Mouse (Mus musculus): ENCODE data around the gene Fam169b. TPM values are rescaled to one million over a fixed set of nuclear protein-coding genes. Genes with fewer than 3 reads are reported as not detected.

Gene Fam169b
- 7.9 and 11.3 TPM in 2 replicates for polyA plus RNA-seq (2012; rRNA removed)

DNA sequence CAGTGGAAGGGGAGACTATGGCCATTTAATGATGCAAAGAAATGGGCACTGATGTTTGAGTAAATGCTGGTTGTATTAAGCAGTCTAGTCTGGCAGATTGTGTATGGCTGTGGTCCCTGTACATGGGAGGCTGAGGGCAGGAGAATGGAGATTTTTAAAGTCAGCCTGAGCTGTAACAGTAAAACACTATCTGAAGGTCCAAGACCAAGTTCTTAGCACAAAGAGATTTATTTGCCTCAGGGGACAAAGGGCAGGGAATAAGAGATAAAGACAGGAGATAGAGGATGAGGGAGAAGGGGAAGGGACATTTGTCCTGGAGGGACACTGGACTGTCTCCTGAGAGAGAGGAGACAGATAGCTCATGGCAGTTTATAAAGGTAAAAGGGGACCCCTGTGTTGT, at the start of gene Fam169b:
Gene Fam169b, plus strand, starts transcription at position 325 of the 400 bp plus-strand sequence.
- TF ChIP-seq CTCF (conservative IDR thresholded peaks at IDR 0.05; ENCODE audit: insufficient read depth, insufficient read length, low read depth, low read length): no peak
- TF ChIP-seq POLR2A (IDR thresholded peaks at IDR 0.05; ENCODE audit: low read depth, low read length): no peak
- H3K27me3 ChIP-seq (replicated peaks; ENCODE audit: control insufficient read depth, insufficient read depth, low read length): no peaks in the 10 kb centered on the region
- peak; percentile 22 for DNase-seq
- H3K4me1 ChIP-seq (ENCODE audit: control insufficient read depth, insufficient read depth, low read length): peaks cover 10% of the 10 kb centered on the region; the same call in 1 of the 2 replicates
- no peak within 1 kb of the TSS for H3K4me3 ChIP-seq (ENCODE audit: insufficient read depth, low read depth, low read length)
- no peaks in the 10 kb centered on the region for H3K36me3 ChIP-seq (ENCODE audit: control insufficient read depth, insufficient read depth, low read length)
- H3K27ac ChIP-seq (ENCODE audit: insufficient read depth, low read depth, low read length): peak within 1 kb of the TSS; percentile 73

DNA sequence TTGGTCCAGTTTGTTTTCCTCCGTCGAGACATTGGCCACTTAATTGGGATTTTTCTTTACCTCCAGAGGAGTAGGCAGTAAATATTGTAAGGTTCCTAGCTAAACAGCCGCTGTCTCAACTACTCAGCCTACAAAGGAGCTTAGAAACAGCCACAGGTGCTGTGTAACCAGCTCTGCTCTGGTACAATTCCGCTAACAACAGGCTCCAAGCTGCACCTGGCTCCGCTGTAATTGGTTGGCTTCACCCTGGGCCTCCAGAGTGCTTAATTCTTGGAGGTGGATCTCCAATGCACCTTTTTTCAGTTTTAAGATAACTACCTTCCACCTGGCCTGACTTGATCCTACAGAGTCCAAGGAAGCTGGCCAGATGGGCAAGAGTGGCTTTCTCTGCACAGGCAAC, 49.6 kb upstream of the Fam169b start:
- 86% methylated on average over 5 of the region's 5 CpGs for WGBS
- Histone ChIP-seq H3K4me3 (ENCODE audit: insufficient read depth, low read depth, low read length) (no peak overlapping the region), H3K27ac (ENCODE audit: insufficient read depth, low read depth, low read length) (peak overlapping the region; percentile 54; the same call in 1 of the 2 replicates), H3K4me1 (ENCODE audit: control insufficient read depth, insufficient read depth, low read length) (0 out of 2 replicates have a peak, but pooled peaks cover 3% of the 10 kb centered on the region), H3K36me3 (ENCODE audit: control insufficient read depth, insufficient read depth, low read length) (peaks cover 6% of the 10 kb centered on the region), H3K27me3 (replicated peaks; ENCODE audit: control insufficient read depth, insufficient read depth, low read length) (no peaks in the 10 kb centered on the region)
- TF ChIP-seq CTCF (conservative IDR thresholded peaks at IDR 0.05; ENCODE audit: insufficient read depth, insufficient read length, low read depth, low read length): no peak
- DNase-seq: no peak

DNA sequence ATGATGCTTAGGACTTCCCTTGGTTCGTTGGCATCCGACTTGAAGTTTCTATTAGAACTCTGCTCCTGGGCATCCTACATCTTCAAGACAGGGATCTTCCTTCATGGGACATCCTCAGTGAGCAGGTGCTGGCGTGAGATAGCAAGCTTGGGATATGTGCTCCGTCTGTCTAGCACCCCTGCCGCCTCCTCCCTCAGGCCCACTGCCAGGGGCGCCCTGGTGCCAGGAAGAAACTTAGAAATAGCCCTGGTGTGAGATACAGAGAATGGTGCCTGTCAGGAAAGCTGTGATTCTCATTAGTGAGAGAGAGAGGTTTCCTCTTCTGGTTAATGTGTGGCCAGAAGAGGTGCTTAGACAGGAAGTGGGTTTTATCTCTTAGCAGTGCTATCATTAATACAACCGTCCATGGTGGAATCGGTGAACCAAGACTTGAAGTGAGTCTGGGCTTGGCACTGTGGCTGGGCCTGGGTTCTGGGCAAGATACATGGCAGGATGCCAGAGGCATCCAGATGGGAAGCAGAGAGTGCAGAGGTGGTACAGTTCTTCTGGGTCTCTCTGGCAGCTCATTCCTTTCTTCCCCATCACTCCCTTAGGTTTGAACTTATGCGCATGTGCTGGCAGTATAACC, 48.1 kb upstream of the Fam169b start:
- no peak for TF ChIP-seq POLR2A (IDR thresholded peaks at IDR 0.05; ENCODE audit: low read depth, low read length)
- TF ChIP-seq CTCF (conservative IDR thresholded peaks at IDR 0.05; ENCODE audit: insufficient read depth, insufficient read length, low read depth, low read length): no peak
- WGBS: 64% methylated on average over 9 of the region's 9 CpGs
- H3K36me3 ChIP-seq (ENCODE audit: control insufficient read depth, insufficient read depth, low read length): peaks cover 6% of the 10 kb centered on the region

DNA sequence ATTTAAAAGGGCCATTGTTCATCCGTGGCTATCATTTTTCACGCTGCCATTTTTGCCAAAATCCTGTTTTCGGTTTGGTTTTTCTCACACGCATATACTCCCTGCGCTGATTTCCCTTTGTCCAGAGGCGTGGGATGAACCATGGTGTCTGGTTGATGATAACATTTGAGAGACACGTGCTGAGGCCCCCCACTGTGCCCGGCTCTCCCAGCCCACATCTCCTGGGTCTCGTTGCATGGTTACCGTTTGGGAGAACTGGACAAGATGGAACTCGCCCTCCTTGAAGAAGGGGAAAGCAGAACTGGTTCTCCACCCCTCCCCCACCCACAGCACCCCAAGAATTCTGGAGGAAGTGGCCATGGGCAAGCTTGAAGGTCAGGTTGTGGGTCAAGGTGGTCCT, 46.6 kb upstream of the Fam169b start:
- Histone ChIP-seq H3K27ac (ENCODE audit: insufficient read depth, low read depth, low read length) (no peak overlapping the region), H3K27me3 (replicated peaks; ENCODE audit: control insufficient read depth, insufficient read depth, low read length) (no peaks in the 10 kb centered on the region), H3K4me3 (ENCODE audit: insufficient read depth, low read depth, low read length) (no peak overlapping the region), H3K36me3 (ENCODE audit: control insufficient read depth, insufficient read depth, low read length) (peaks cover 6% of the 10 kb centered on the region), H3K4me1 (ENCODE audit: control insufficient read depth, insufficient read depth, low read length) (0 out of 2 replicates have a peak, but pooled peaks cover 3% of the 10 kb centered on the region)
- TF ChIP-seq CTCF (conservative IDR thresholded peaks at IDR 0.05; ENCODE audit: insufficient read depth, insufficient read length, low read depth, low read length) (no peak), POLR2A (IDR thresholded peaks at IDR 0.05; ENCODE audit: low read depth, low read length) (no peak)
- WGBS: 89% methylated on average over 11 of the region's 11 CpGs
- DNase-seq: no peak

More for the DNA sequence above, 48.1 kb upstream of the Fam169b start:
- no peak overlapping the region for H3K4me3 ChIP-seq (ENCODE audit: insufficient read depth, low read depth, low read length)
- H3K27ac ChIP-seq (ENCODE audit: insufficient read depth, low read depth, low read length): no peak overlapping the region
- H3K4me1 ChIP-seq (ENCODE audit: control insufficient read depth, insufficient read depth, low read length): 0 out of 2 replicates have a peak, but pooled peaks cover 3% of the 10 kb centered on the region
- DNase-seq: no peak
- no peaks in the 10 kb centered on the region for H3K27me3 ChIP-seq (replicated peaks; ENCODE audit: control insufficient read depth, insufficient read depth, low read length)

DNA sequence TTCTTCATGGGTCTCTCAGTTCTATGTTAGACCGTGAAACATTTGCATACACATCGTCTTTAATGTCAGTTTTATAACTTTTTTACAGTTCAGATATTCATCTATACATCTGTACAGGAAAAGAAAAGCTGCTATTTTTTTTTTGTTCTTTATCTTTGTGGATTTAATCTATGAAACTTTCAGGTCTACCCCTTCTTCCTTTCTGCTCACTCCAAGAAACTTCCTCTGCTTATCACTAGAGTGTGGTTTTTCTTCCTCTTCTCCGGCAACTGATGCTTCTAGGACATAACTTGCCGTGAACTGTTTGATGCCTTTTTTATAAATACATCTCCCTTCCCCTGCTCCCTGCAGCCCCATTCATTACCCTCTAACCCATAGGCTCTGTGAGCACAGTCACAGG, 46.0 kb upstream of the Fam169b start:
- Histone ChIP-seq H3K4me3 (ENCODE audit: insufficient read depth, low read depth, low read length) (no peak overlapping the region), H3K27me3 (replicated peaks; ENCODE audit: control insufficient read depth, insufficient read depth, low read length) (no peaks in the 10 kb centered on the region), H3K4me1 (ENCODE audit: control insufficient read depth, insufficient read depth, low read length) (0 out of 2 replicates have a peak, but pooled peaks cover 3% of the 10 kb centered on the region), H3K27ac (ENCODE audit: insufficient read depth, low read depth, low read length) (no peak overlapping the region), H3K36me3 (ENCODE audit: control insufficient read depth, insufficient read depth, low read length) (peaks cover 6% of the 10 kb centered on the region)
- no peak for DNase-seq
- TF ChIP-seq POLR2A (IDR thresholded peaks at IDR 0.05; ENCODE audit: low read depth, low read length) (no peak), CTCF (conservative IDR thresholded peaks at IDR 0.05; ENCODE audit: insufficient read depth, insufficient read length, low read depth, low read length) (no peak)
- WGBS: 78% methylated on average over 4 of the region's 4 CpGs

GRCm38 (mm10) chr7:68228491-68228890, 45.1 kb upstream of the Fam169b start:
- H3K4me3 ChIP-seq (ENCODE audit: insufficient read depth, low read depth, low read length): no peak overlapping the region
- 62% methylated on average over 6 of the region's 6 CpGs for WGBS
- TF ChIP-seq POLR2A (IDR thresholded peaks at IDR 0.05; ENCODE audit: low read depth, low read length): no peak
- TF ChIP-seq CTCF (conservative IDR thresholded peaks at IDR 0.05; ENCODE audit: insufficient read depth, insufficient read length, low read depth, low read length): no peak
- H3K36me3 ChIP-seq (ENCODE audit: control insufficient read depth, insufficient read depth, low read length): peaks cover 6% of the 10 kb centered on the region
- H3K27ac ChIP-seq (ENCODE audit: insufficient read depth, low read depth, low read length): no peak overlapping the region
- H3K27me3 ChIP-seq (replicated peaks; ENCODE audit: control insufficient read depth, insufficient read depth, low read length): no peaks in the 10 kb centered on the region
- 0 out of 2 replicates have a peak, but pooled peaks cover 3% of the 10 kb centered on the region for H3K4me1 ChIP-seq (ENCODE audit: control insufficient read depth, insufficient read depth, low read length)
- DNase-seq: no peak

- Histone ChIP-seq H3K36me3 (ENCODE audit: control insufficient read depth, insufficient read depth, low read length) (peaks cover 6% of the 10 kb centered on the region), H3K27ac (ENCODE audit: insufficient read depth, low read depth, low read length) (no peak overlapping the region), H3K4me3 (ENCODE audit: insufficient read depth, low read depth, low read length) (no peak overlapping the region), H3K27me3 (replicated peaks; ENCODE audit: control insufficient read depth, insufficient read depth, low read length) (no peaks in the 10 kb centered on the region), H3K4me1 (ENCODE audit: control insufficient read depth, insufficient read depth, low read length) (0 out of 2 replicates have a peak, but pooled peaks cover 3% of the 10 kb centered on the region)
- TF ChIP-seq CTCF (conservative IDR thresholded peaks at IDR 0.05; ENCODE audit: insufficient read depth, insufficient read length, low read depth, low read length): no peak
- TF ChIP-seq POLR2A (IDR thresholded peaks at IDR 0.05; ENCODE audit: low read depth, low read length): no peak
- WGBS: 88% methylated on average over 9 of the region's 9 CpGs
- DNase-seq: no peak
Measured at GRCm38 (mm10) chr7:68230831-68231230, 42.8 kb upstream of the Fam169b start.
